Mouse (Mus musculus) embryonic fibroblast, embryonic 13.5 days (primary cell): ENCODE measurements around the gene Dpp8.

ENCODE experiments used
- CTCF ChIP-seq: IDR thresholded peaks from 2 replicates; pipeline ENCODE4 v1.5.1; 2011; ENCODE audit warnings: mild to moderate bottlenecking, control low read depth, low read length, moderate library complexity, borderline replicate concordance; ENCODE audit not compliant: insufficient read depth
- POLR2A ChIP-seq: IDR thresholded peaks from 2 replicates; pipeline ENCODE4 v1.6.1; 2011; ENCODE audit warnings: low read depth, mild to moderate bottlenecking, control low read depth, low read length, moderate library complexity

DNA sequence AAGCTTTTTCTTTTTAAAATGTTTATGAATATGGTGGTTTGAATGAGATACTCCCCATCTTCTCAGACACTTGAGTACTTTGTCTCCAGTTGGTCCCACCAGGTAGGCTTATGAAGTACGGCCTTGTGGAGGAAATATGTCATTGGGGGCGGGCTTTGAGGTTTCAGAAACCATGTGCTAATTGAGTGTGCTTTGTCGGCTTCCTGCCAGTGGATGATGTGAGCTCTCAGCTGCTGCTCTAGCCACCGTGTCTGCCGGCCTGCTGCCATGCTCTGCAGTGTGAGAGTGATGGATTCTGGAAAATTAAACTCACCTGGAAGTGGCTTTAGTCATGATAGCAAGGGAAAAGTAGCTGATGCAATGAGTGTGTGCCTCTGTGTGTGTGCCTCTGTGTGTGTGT lies 55.3 kb downstream of the Dpp8 start:
- TF ChIP-seq CTCF: no peak
- no peak for TF ChIP-seq POLR2A
